Mouse (Mus musculus) liver, embryonic 16.5 days (tissue): ENCODE results near the gene Hoxc13. TPM values are rescaled to one million over a fixed set of nuclear protein-coding genes. Genes with fewer than 3 reads are reported as not detected.

Experiments used
- ATAC-seq: fragments of 200-750 bp; cut with Nextera tagmentation; 2 replicates; pipeline ENCODE4 v1.8.0; 2017; ENCODE audit warnings: low read depth, mild to moderate bottlenecking, moderate number of reproducible peaks, moderate library complexity
- H3K27ac ChIP-seq: fragments of 300-500 bp; sonication (generic); 2 replicates; pipeline ENCODE4 v1.5.1; 2014; ENCODE audit warnings: mild to moderate bottlenecking, low read length
- H3K27me3 ChIP-seq: fragments of 300-500 bp; sonication (generic); 2 replicates; pipeline ENCODE4 v1.6.1; 2014; ENCODE audit warnings: low read depth, low read length, mixed read lengths; ENCODE audit not compliant: control insufficient read depth, insufficient read depth
- H3K36me3 ChIP-seq: fragments of 300-500 bp; sonication (generic); 2 replicates; pipeline ENCODE4 v1.6.1; 2014; ENCODE audit warnings: mild to moderate bottlenecking; ENCODE audit not compliant: control insufficient read depth, insufficient read depth
- H3K4me1 ChIP-seq: fragments of 300-500 bp; sonication (generic); 2 replicates; pipeline ENCODE4 v1.6.1; 2014; ENCODE audit warnings: low read depth, low read length, mixed read lengths; ENCODE audit not compliant: control insufficient read depth
- H3K4me2 ChIP-seq: fragments of 300-500 bp; sonication (generic); 2 replicates; pipeline ENCODE4 v1.6.1; 2014; ENCODE audit warnings: low read depth, low read length, mixed read lengths
- H3K4me3 ChIP-seq: fragments of 300-500 bp; sonication (generic); 2 replicates; pipeline ENCODE4 v1.5.1; 2014; ENCODE audit warnings: low read depth, mild to moderate bottlenecking, low read length
- H3K9ac ChIP-seq: fragments of 300-500 bp; sonication (generic); 2 replicates; pipeline ENCODE4 v1.6.1; 2014; ENCODE audit warnings: low read depth, low read length
- H3K9me3 ChIP-seq: fragments of 300-500 bp; sonication (generic); replicated peaks from 2 replicates; pipeline ENCODE4 v1.6.1; 2016; ENCODE audit warnings: low read length; ENCODE audit not compliant: control insufficient read depth
- WGBS: fragments of 180-500 bp; shearing (Covaris S2); extraction: QIAGEN DNeasy Blood & Tissue Kit; methylation state at CpG from one replicate; pipeline ENCODE4 v1.1.7; 2014; ENCODE audit not compliant: insufficient replicate concordance; 5-methylcytosine and 5-hydroxymethylcytosine counted together
- polyA plus RNA-seq: library from polyadenylated mRNA; unstranded; fragments of >200 nt; fragmentation: Nextera tagmentation; extraction: Ambion mirVana; gene quantifications from 2 replicates; pipeline ENCODE4 v1.2.1, GENCODE M21; 2015

The Hoxc13 gene
- polyA plus RNA-seq, 1 experiment from 2014 or later = not detected

DNA sequence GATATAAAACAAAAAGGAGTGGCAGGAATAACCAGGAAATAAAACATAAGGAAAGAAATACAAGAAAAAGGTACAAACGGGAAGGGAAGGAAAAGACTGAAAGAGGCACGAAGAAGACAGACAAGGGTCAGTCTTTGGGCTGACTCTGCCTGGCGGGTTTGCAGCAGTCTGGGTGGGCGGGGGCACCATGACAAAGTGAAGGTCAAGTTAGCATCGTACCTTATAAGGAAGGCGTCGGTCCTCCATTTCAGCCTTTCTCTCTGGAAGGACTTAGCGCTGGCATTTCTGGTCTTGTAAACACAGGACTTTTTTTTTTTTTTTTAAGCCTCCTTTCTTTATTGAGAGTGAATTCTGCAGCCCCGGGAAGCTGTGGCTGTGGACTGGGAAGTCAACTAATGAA is 26.4 kb downstream of the Hoxc13 start:
- no peaks in the 10 kb centered on the region for H3K36me3 ChIP-seq
- H3K27ac ChIP-seq = no peak overlapping the region
- WGBS = 2% methylated on average over 9 of the region's 9 CpGs
- no peak overlapping the region for H3K4me2 ChIP-seq
- H3K27me3 ChIP-seq = peaks cover 95% of the 10 kb centered on the region
- ATAC-seq = no peak
- no peaks in the 10 kb centered on the region for H3K4me1 ChIP-seq
- H3K9ac ChIP-seq = no peak overlapping the region
- H3K4me3 ChIP-seq = no peak overlapping the region
- H3K9me3 ChIP-seq = no peaks in the 10 kb centered on the region

GRCm38 (mm10) chr15:102948842-102949241 is 27.9 kb downstream of the Hoxc13 start:
- Histone ChIP-seq H3K9ac (no peak overlapping the region), H3K9me3 (no peaks in the 10 kb centered on the region), H3K4me2 (no peak overlapping the region), H3K4me1 (no peaks in the 10 kb centered on the region), H3K27me3 (peaks cover 95% of the 10 kb centered on the region), H3K36me3 (no peaks in the 10 kb centered on the region), H3K4me3 (no peak overlapping the region), H3K27ac (no peak overlapping the region)
- no peak for ATAC-seq
- 6% methylated on average over 2 of the region's 2 CpGs for WGBS

DNA sequence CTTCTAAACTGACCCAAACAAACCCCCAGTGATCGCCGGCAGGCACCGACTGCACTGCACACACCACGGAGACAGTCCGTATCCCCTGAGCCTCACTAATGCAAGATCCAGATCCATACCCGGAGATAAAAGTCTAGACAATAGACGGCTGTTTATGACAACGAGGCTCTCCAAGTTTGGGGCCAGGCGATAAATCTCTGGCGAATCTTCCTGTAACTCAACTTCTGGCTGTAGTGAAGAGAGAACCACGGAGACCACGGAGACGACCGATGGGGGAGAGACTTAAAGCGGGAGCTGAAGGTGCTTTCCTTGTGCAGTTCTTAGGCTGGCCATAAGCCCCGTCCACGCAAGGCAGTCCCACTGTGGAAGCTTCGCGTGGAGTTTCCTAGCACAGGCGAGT is 28.8 kb downstream of the Hoxc13 start:
- H3K4me2 ChIP-seq = no peak overlapping the region
- 2% methylated on average over 20 of the region's 20 CpGs for WGBS
- H3K4me3 ChIP-seq = no peak overlapping the region
- H3K27ac ChIP-seq = no peak overlapping the region
- H3K9me3 ChIP-seq = no peaks in the 10 kb centered on the region
- H3K9ac ChIP-seq = no peak overlapping the region
- no peaks in the 10 kb centered on the region for H3K4me1 ChIP-seq
- no peak for ATAC-seq
- H3K36me3 ChIP-seq = no peaks in the 10 kb centered on the region
- peaks cover 97% of the 10 kb centered on the region for H3K27me3 ChIP-seq

DNA sequence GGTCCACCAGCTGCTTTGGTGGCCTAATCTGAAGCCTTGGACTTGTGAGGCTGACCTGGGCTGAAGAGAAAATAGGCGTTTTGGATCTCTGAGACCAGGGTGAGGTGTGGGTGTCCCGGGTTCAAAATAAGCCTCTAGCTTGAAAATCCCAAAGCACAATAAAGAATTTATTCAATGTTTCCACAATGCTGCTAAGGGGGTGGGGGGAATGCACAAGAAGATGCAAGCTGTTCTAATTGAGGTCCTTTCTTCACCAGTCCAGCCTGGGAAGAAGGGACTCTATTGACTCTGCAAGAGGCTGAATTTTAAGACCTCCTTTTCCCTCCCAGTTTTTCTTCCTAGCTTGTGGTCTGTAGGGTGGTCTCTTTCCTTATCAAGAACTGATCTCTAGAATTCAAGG is 30.0 kb downstream of the Hoxc13 start:
- H3K4me1 ChIP-seq = no peaks in the 10 kb centered on the region
- no peaks in the 10 kb centered on the region for H3K36me3 ChIP-seq
- no peak overlapping the region for H3K27ac ChIP-seq
- no peak overlapping the region for H3K9ac ChIP-seq
- 13% methylated on average over 2 of the region's 2 CpGs for WGBS
- no peak overlapping the region for H3K4me2 ChIP-seq
- no peak overlapping the region for H3K4me3 ChIP-seq
- H3K27me3 ChIP-seq = peaks cover 97% of the 10 kb centered on the region
- no peaks in the 10 kb centered on the region for H3K9me3 ChIP-seq
- no peak for ATAC-seq

DNA sequence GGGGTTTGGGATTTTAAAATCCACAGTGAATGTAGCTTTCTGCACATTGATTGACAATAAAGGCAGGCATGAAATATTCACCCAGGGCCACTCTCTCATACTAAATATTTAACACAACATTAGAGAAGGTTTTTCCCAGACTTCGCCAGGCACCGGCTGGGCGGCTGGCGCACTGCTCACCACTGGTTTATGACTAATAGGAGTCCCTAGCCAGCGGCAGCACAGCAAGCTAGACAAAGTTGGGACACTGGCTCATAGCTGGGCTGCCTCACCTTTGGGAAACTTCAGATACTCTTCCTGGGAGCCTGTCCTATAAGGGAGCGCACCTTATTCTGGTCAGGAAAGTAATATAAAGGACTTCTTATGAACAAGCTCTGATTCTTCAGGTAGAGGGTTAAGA is 32.7 kb downstream of the Hoxc13 start:
- H3K36me3 ChIP-seq = no peaks in the 10 kb centered on the region
- H3K4me2 ChIP-seq = no peak overlapping the region
- WGBS = 9% methylated on average over 6 of the region's 6 CpGs
- H3K9ac ChIP-seq = no peak overlapping the region
- H3K9me3 ChIP-seq = no peaks in the 10 kb centered on the region
- no peak for ATAC-seq
- H3K27ac ChIP-seq = no peak overlapping the region
- H3K4me1 ChIP-seq = no peaks in the 10 kb centered on the region
- H3K27me3 ChIP-seq = peaks cover 98% of the 10 kb centered on the region
- no peak overlapping the region for H3K4me3 ChIP-seq

- Histone ChIP-seq H3K4me3 (no peak within 1 kb of the TSS), H3K4me2 (no peak within 1 kb of the TSS), H3K27ac (no peak within 1 kb of the TSS), H3K9me3 (no peaks in the 10 kb centered on the region), H3K27me3 (peaks cover 96% of the 10 kb centered on the region), H3K36me3 (no peaks in the 10 kb centered on the region), H3K9ac (no peak within 1 kb of the TSS), H3K4me1 (no peaks in the 10 kb centered on the region)
- 2% methylated on average over 55 of the region's 57 CpGs for WGBS
- no peak for ATAC-seq
Measured at GRCm38 (mm10) chr15:102954192-102955006, 33.5 kb downstream of the Hoxc13 start, which contains the start of gene Hoxc11. Gene Hoxc11, plus strand, starts transcription at chr15:102954427.

DNA sequence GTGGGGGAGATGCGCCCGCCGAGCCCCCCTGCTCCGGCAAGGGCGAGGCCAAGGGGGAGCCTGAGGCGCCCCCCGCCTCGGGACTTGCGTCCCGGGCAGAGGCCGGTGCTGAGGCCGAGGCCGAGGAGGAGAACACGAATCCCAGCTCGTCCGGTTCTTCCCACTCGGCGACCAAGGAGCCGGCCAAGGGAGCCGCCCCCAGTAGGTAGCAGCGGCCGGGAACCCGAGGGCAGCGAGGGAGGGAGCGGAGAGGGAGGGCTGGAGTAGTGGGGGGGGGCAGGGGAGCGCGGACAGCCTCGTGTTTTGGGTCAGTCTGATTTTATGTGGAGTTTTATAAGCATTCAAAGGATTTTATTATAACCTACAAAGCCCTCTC is 34.1 kb downstream of the Hoxc13 start:
- WGBS = under 1% methylated on average over 27 of the region's 28 CpGs
- ATAC-seq = no peak
- H3K9ac ChIP-seq = no peak overlapping the region
- H3K27ac ChIP-seq = no peak overlapping the region
- peaks cover 96% of the 10 kb centered on the region for H3K27me3 ChIP-seq
- H3K4me1 ChIP-seq = no peaks in the 10 kb centered on the region
- no peaks in the 10 kb centered on the region for H3K36me3 ChIP-seq
- H3K9me3 ChIP-seq = no peaks in the 10 kb centered on the region
- no peak overlapping the region for H3K4me2 ChIP-seq
- no peak overlapping the region for H3K4me3 ChIP-seq

- no peak for ATAC-seq
- Histone ChIP-seq H3K27me3 (peaks cover 97% of the 10 kb centered on the region), H3K4me3 (no peak overlapping the region), H3K9me3 (no peaks in the 10 kb centered on the region), H3K4me1 (no peaks in the 10 kb centered on the region), H3K9ac (no peak overlapping the region), H3K36me3 (no peaks in the 10 kb centered on the region), H3K27ac (no peak overlapping the region), H3K4me2 (no peak overlapping the region)
- WGBS = 1% methylated on average over 40 of the region's 40 CpGs
Measured at GRCm38 (mm10) chr15:102955833-102956640, 35.1 kb downstream of the Hoxc13 start.

DNA sequence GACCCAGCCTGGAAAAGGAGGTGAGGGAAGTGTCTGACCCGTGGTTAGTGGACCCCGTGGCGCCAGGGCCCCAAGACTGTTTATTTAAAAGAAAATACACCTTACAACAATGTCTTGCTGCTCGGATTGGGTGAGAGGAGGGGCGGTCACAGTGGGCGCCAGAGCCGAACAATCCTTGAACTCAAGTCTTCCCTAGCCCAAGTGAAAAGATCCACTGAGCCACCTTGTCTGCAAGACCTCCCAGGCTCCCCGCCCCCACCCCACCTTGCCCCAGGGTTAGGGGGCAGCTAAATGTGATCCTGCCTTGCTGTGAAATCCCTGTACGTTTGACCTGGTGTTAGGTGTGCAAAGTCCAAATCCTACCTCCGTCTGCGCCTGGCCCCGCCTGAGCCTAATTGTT is 36.0 kb downstream of the Hoxc13 start:
- no peak for ATAC-seq
- Histone ChIP-seq H3K9me3 (no peaks in the 10 kb centered on the region), H3K9ac (no peak overlapping the region), H3K4me3 (no peak overlapping the region), H3K4me1 (no peaks in the 10 kb centered on the region), H3K27ac (no peak overlapping the region), H3K27me3 (peaks cover 97% of the 10 kb centered on the region), H3K36me3 (no peaks in the 10 kb centered on the region), H3K4me2 (no peak overlapping the region)
- WGBS = 2% methylated on average over 12 of the region's 12 CpGs
